Mouse (Mus musculus): Measurements from ENCODE around the gene Dnajc17. TPM values are rescaled to one million over a fixed set of nuclear protein-coding genes. Genes with fewer than 3 reads are reported as not detected.

Gene Dnajc17
- total RNA-seq, 2 experiments from 2014 or later = 16.4 to 16.6 TPM

Other genes with a start within 250 kb of the Dnajc17 start
- gene Ccdc32, start 179.4 kb downstream of the Dnajc17 start, total RNA-seq (2021) = 10 to 100 TPM; 50.2 to 52.7 TPM
- 1 to 10 TPM; 8.0 to 8.4 TPM for gene Rpusd2, start 174.0 kb downstream of the Dnajc17 start, total RNA-seq (2021)
- gene Knl1, start 161.7 kb downstream of the Dnajc17 start, total RNA-seq (2021) = 1 to 10 TPM in 1 of 2 experiments, under 1 TPM in 1; 0.16 to 1.2 TPM
- 1 to 10 TPM in 1 of 2 experiments, under 1 TPM in 1; 0.57 to 1.5 TPM for gene Rad51, start 96.0 kb downstream of the Dnajc17 start, total RNA-seq (2021)
- gene Rmdn3, start 51.8 kb downstream of the Dnajc17 start, total RNA-seq (2021) = 10 to 100 TPM; 53.4 to 58.1 TPM
- gene Gchfr, start 41.0 kb downstream of the Dnajc17 start, total RNA-seq (2021) = not detected
- gene Gm14137, start 34.3 kb downstream of the Dnajc17 start, total RNA-seq (2021) = not detected
- 10 to 100 TPM; 34.9 TPM for gene Zfyve19, start 178 bp downstream of the Dnajc17 start, total RNA-seq (2021)
- gene Ppp1r14d, start 21.1 kb upstream of the Dnajc17 start, total RNA-seq (2021) = not detected
- 1 to 10 TPM in 1 of 2 experiments, under 1 TPM in 1; 0.76 to 1.3 TPM for gene Spint1, start 28.6 kb upstream of the Dnajc17 start, total RNA-seq (2021)
- 10 to 100 TPM in 1 of 2 experiments, 1 to 10 TPM in 1; 7.9 to 10.9 TPM for gene Rhov, start 62.5 kb upstream of the Dnajc17 start, total RNA-seq (2021)
- 10 to 100 TPM; 47.7 to 50.1 TPM for gene Vps18, start 79.9 kb upstream of the Dnajc17 start, total RNA-seq (2021)
- 1 to 10 TPM; 3.2 to 3.8 TPM for gene Dll4, start 117.0 kb upstream of the Dnajc17 start, total RNA-seq (2021)
- 1 to 10 TPM; 8.2 to 8.9 TPM for gene Chac1, start 142.4 kb upstream of the Dnajc17 start, total RNA-seq (2021)

Data from left cerebral cortex, postnatal 36 days (tissue).